Mouse (Mus musculus): Measurements from ENCODE around the gene Kank4. TPM values are rescaled to one million over a fixed set of nuclear protein-coding genes. Genes with fewer than 3 reads are reported as not detected.
"Not testable (repeated sequence)": the region's sequence is repeated elsewhere in the genome, so short reads cannot be mapped to it uniquely, and the experiment has no call there.

Gene Kank4
- total RNA-seq, 2 experiments from 2014 or later, result 2.6 to 2.8 TPM

GRCm38 (mm10) chr4:98727959-98728347, 89.4 kb downstream of the Kank4 start:
- no peak for DNase-seq (ENCODE audit: low spot score in 2 of 2)
- intact Hi-C loops (cut with DNase I), result no loop called here

GRCm38 (mm10) chr4:98727295-98727958, 89.9 kb downstream of the Kank4 start:
- no peak for DNase-seq (ENCODE audit: low spot score in 2 of 2)
- intact Hi-C loops (cut with DNase I), result no loop called here

GRCm38 (mm10) chr4:98726590-98727237, 90.6 kb downstream of the Kank4 start, which contains the start of gene L1td1:
TSS of gene L1td1 (plus strand) at chr4:98726734.
- no peak for DNase-seq (ENCODE audit: low spot score in 2 of 2)
- intact Hi-C loops (cut with DNase I), result no loop called here

GRCm38 (mm10) chr4:98725439-98725838, 91.9 kb downstream of the Kank4 start:
- no peak for DNase-seq (ENCODE audit: low spot score in 2 of 2)
- intact Hi-C loops (cut with DNase I), result no loop called here

GRCm38 (mm10) chr4:98724682-98725081, 92.7 kb downstream of the Kank4 start:
- DNase-seq (ENCODE audit: low spot score in 2 of 2); intact Hi-C loops (cut with DNase I): not testable (repeated sequence)

GRCm38 (mm10) chr4:98722454-98722853, 94.9 kb downstream of the Kank4 start:
- DNase-seq (ENCODE audit: low spot score in 2 of 2), result peak; percentile 67 to 73
- intact Hi-C loops (cut with DNase I), result no loop called here

- intact Hi-C loops (cut with DNase I), result no loop called here
Measured at GRCm38 (mm10) chr4:98718547-98718917, 98.8 kb downstream of the Kank4 start.

GRCm38 (mm10) chr4:98717735-98718546, 99.4 kb downstream of the Kank4 start:
- intact Hi-C loops (cut with DNase I), result no loop called here
- no peak for DNase-seq (ENCODE audit: low spot score in 2 of 2)

More at GRCm38 (mm10) chr4:98718547-98718917, 98.8 kb downstream of the Kank4 start:
- DNase-seq (ENCODE audit: low spot score in 2 of 2), result no peak

GRCm38 (mm10) chr4:98710891-98711290, 106.4 kb downstream of the Kank4 start:
- intact Hi-C loops (cut with DNase I), result no loop called here
- DNase-seq (ENCODE audit: low spot score in 2 of 2), result no peak

Other genes starting within 250 kb of the Kank4 start
- under 1 TPM in 1 of 2 experiments, not detected in 1; 0.33 TPM for gene L1td1, start 90.8 kb downstream of the Kank4 start, total RNA-seq (2021)
- gene I0C0044D17Rik, start 6.3 kb upstream of the Kank4 start, total RNA-seq (2021), result not detected
- gene Usp1, start 106.3 kb upstream of the Kank4 start, total RNA-seq (2021), result 10 to 100 TPM; 13.6 to 20.5 TPM
- gene Angptl3, start 213.4 kb upstream of the Kank4 start, total RNA-seq (2021), result not detected

Data from left cerebral cortex, postnatal 14 days (tissue).